Mouse (Mus musculus): ENCODE measurements around the gene Gpc3.

- TF ChIP-seq HCFC1 (IDR thresholded peaks at IDR 0.05; ENCODE audit: borderline replicate concordance, insufficient read depth, low read length) (no peak), CHD2 (IDR thresholded peaks at IDR 0.05; ENCODE audit: low read depth, low read length) (no peak), ZC3H11A (IDR thresholded peaks at IDR 0.05; ENCODE audit: borderline replicate concordance, low read depth, low read length) (no peak), MAFK (IDR thresholded peaks at IDR 0.05; ENCODE audit: insufficient read depth, low read depth, low read length) (no peak), ZNF384 (IDR thresholded peaks at IDR 0.05; ENCODE audit: low read depth, low read length) (no peak)
Measured at GRCm38 (mm10) chrX:52369304-52369937, 244.3 kb downstream of the Gpc3 start.
